Mouse (Mus musculus) brain, embryonic 14.5 days (tissue): Measurements from ENCODE around the gene Ugt1a2.

ENCODE experiments used
- CTCF ChIP-seq: fragments of 200-500 bp; IDR thresholded peaks from 2 replicates; pipeline ENCODE4 v1.5.1; 2012; ENCODE audit warnings: inconsistent platforms, mild to moderate bottlenecking, moderate library complexity, borderline replicate concordance; ENCODE audit not compliant: insufficient read depth, insufficient read length; ENCODE audit errors: extremely low read depth
- POLR2A ChIP-seq: fragments of 200-500 bp; IDR thresholded peaks from 2 replicates; pipeline ENCODE4 v1.6.1; 2012; ENCODE audit warnings: mild to moderate bottlenecking, inconsistent platforms, borderline replicate concordance; ENCODE audit not compliant: poor library complexity, insufficient read depth, insufficient read length, severe bottlenecking; ENCODE audit errors: extremely low read depth

- TF ChIP-seq CTCF (no peak), POLR2A (no peak)
Measured at GRCm38 (mm10) chr1:88240072-88240471, 39.7 kb downstream of the Ugt1a2 start.
